Mouse (Mus musculus) right cerebral cortex, adult 2 months (tissue): ENCODE measurements around the gene Bcl6.

Experiments
- DNase-seq, 2 experiments: peaks; one replicate each; pipeline ENCODE4 v3.0.0; 2021 to 2022; ENCODE audit warnings: low spot score in 2 of 2

The Bcl6 gene

GRCm38 (mm10) chr16:23990161-23990970 lies 1.7 kb upstream of the Bcl6 start:
- no peak for DNase-seq

- DNase-seq = peak in 1 of 2 experiments; percentile 61
Observed at GRCm38 (mm10) chr16:23989209-23990160, 833 bp upstream of the Bcl6 start.

GRCm38 (mm10) chr16:23988157-23988465 lies 541 bp downstream of the Bcl6 start:
- DNase-seq = no peak

- no peak for DNase-seq
Observed at GRCm38 (mm10) chr16:23987341-23988156, 1.1 kb downstream of the Bcl6 start.

- DNase-seq = no peak
Observed at GRCm38 (mm10) chr16:23986871-23987270, 1.8 kb downstream of the Bcl6 start.

GRCm38 (mm10) chr16:23986176-23986575 lies 2.5 kb downstream of the Bcl6 start:
- DNase-seq = no peak

GRCm38 (mm10) chr16:23985467-23985861 lies 3.2 kb downstream of the Bcl6 start:
- DNase-seq = no peak

- DNase-seq = peak in 1 of 2 experiments; percentile 55
Observed at GRCm38 (mm10) chr16:23984760-23985466, 3.7 kb downstream of the Bcl6 start.

GRCm38 (mm10) chr16:23984183-23984582 lies 4.5 kb downstream of the Bcl6 start:
- peak; percentile 95 to 97 for DNase-seq

- peak; percentile 74 for DNase-seq
Observed at GRCm38 (mm10) chr16:23982891-23983588, 5.6 kb downstream of the Bcl6 start.

GRCm38 (mm10) chr16:23981925-23982851 lies 6.5 kb downstream of the Bcl6 start:
- peak; percentile 80 to 83 for DNase-seq

- no peak for DNase-seq
Observed at GRCm38 (mm10) chr16:23980991-23981720, 7.5 kb downstream of the Bcl6 start.

- no peak for DNase-seq
Observed at GRCm38 (mm10) chr16:23980201-23980870, 8.3 kb downstream of the Bcl6 start.

- DNase-seq = no peak
Observed at GRCm38 (mm10) chr16:23979446-23979845, 9.2 kb downstream of the Bcl6 start.

GRCm38 (mm10) chr16:23978495-23978894 lies 10.2 kb downstream of the Bcl6 start:
- no peak for DNase-seq

GRCm38 (mm10) chr16:23977732-23978131 lies 10.9 kb downstream of the Bcl6 start:
- no peak for DNase-seq

GRCm38 (mm10) chr16:23976196-23976595 lies 12.5 kb downstream of the Bcl6 start:
- DNase-seq = no peak
